In genomic region chr12:73534591-73534990, GRCm38 (mm10) we compare ENCODE assay signal across 7 mouse cellular contexts. TPM values are rescaled to one million over a fixed set of nuclear protein-coding genes. Genes with fewer than 3 reads are reported as not detected.
DNase-seq lines count a peak whose midpoint lies in the region; ATAC-seq lines count a peak whose summit lies in the region.

No protein-coding gene starts in this region.

- H3K4me3 ChIP-seq in liver, embryonic 12.5 days = no peak overlapping the region
- H3K4me3 ChIP-seq in limb, embryonic 10.5 days = no peak overlapping the region

- no peak for ATAC-seq in liver, embryonic 12.5 days

- intact Hi-C loops in heart, postnatal 36 days (cut with DNase I) = loop anchor here (2.0 kb wide), 1 partner anchor 20 kb away; no protein-coding TSS in a partner anchor

- H3K27ac ChIP-seq in liver, embryonic 12.5 days = no peak overlapping the region
- H3K27ac ChIP-seq in limb, embryonic 10.5 days = no peak overlapping the region

- WGBS in liver, embryonic 12.5 days (ENCODE audit: insufficient replicate concordance) = 13% methylated on average over 9 of the region's 9 CpGs
- 17% methylated on average over 9 of the region's 9 CpGs for WGBS in limb, embryonic 10.5 days

- DNase-seq in liver (peak; percentile 51), MN1 (ENCODE audit: low spot score) (peak; percentile 33)
- peak; percentile 34 for DNase-seq in c-Kit-positive CD71-positive TER-119-positive erythroid progenitor cells, embryonic 14.5 days (ENCODE audit: low spot score)
- DNase-seq in heart, postnatal 36 days = peak; percentile 57 to 68
- peak; percentile 75 for DNase-seq in limb, embryonic 10.5 days (ENCODE audit: low spot score)
- peak; percentile 85 for DNase-seq in retina, postnatal 1 day

- H3K4me2 ChIP-seq in liver, embryonic 12.5 days = no peak overlapping the region

- H3K9me3 ChIP-seq in liver, embryonic 12.5 days (replicated peaks) = no peaks in the 10 kb centered on the region
- no peaks in the 10 kb centered on the region for H3K9me3 ChIP-seq in limb, embryonic 10.5 days (replicated peaks)

- no peaks in the 10 kb centered on the region for H3K36me3 ChIP-seq in liver, embryonic 12.5 days
- no peaks in the 10 kb centered on the region for H3K36me3 ChIP-seq in limb, embryonic 10.5 days

- H3K9ac ChIP-seq in liver, embryonic 12.5 days = no peak overlapping the region

- no peaks in the 10 kb centered on the region; the same call in 1 of the 2 replicates for H3K4me1 ChIP-seq in liver, embryonic 12.5 days
- peaks cover 48% of the 10 kb centered on the region for H3K4me1 ChIP-seq in limb, embryonic 10.5 days

- H3K27me3 ChIP-seq in liver, embryonic 12.5 days (replicated peaks) = 0 out of 2 replicates have a peak, but pooled peaks cover 5% of the 10 kb centered on the region
- H3K27me3 ChIP-seq in limb, embryonic 10.5 days (ENCODE audit: low read depth, poor library complexity, severe bottlenecking) = peaks cover 36% of the 10 kb centered on the region

RNA-seq across cellular contexts. Expression of gene Tmem30b, which starts 11.6 kb away (rescaled TPM):
- 0.60 and 0.87 TPM in 2 replicates for polyA plus RNA-seq in liver, embryonic 12.5 days (2016; fragmentation: Nextera tagmentation; extraction: Ambion mirVana)
- under 1 TPM; 0.08 to 0.14 TPM for total RNA-seq in heart, postnatal 36 days (2021)
- polyA plus RNA-seq in limb, embryonic 10.5 days (2016; fragmentation: Nextera tagmentation; extraction: Ambion mirVana) = 9.1 and 15.7 TPM in 2 replicates

RNA-seq across cellular contexts. Expression of gene Prkch, which starts 50.0 kb away (rescaled TPM):
- 4.8 and 5.0 TPM in 2 replicates for polyA plus RNA-seq in liver, embryonic 12.5 days (2016; fragmentation: Nextera tagmentation; extraction: Ambion mirVana)
- total RNA-seq in heart, postnatal 36 days (2021) = 10 to 100 TPM; 19.1 to 19.5 TPM
- 6.4 and 7.4 TPM in 2 replicates for polyA plus RNA-seq in limb, embryonic 10.5 days (2016; fragmentation: Nextera tagmentation; extraction: Ambion mirVana)

Comparison
In these comparisons a context has a peak if more than half of its experiments do, and no peak if none do; other contexts are left out.
1. DNase-seq: peak in every context shown above with its lines; median percentile 85 in retina, postnatal 1 day; 75 in limb, embryonic 10.5 days; 62 in heart, postnatal 36 days; 51 in liver; 34 in c-Kit-positive CD71-positive TER-119-positive erythroid progenitor cells, embryonic 14.5 days; 33 in MN1.